Mouse (Mus musculus) kidney, postnatal 0 days (tissue): ENCODE measurements at regions not wholly inside any gene's neighbourhood (a gene's known extent, or its start where the extent isn't known, plus 50 kb on each side); places are given as distances from the start of the nearest gene placed in this dataset.
A peak's percentile ranks its signal among the peaks of the same experiment; 100 is the strongest.

ENCODE experiments used
- ATAC-seq: fragments of 200-750 bp; cut with Nextera tagmentation; replicated peaks from 2 replicates; pipeline ENCODE4 v1.8.0; 2017; ENCODE audit warnings: low read depth, moderate number of reproducible peaks, moderate TSS enrichment, moderate library complexity; ENCODE audit not compliant: low FRiP score
- DNase-seq: peaks from one replicate; pipeline ENCODE4 v3.0.0-alpha.2; 2016; ENCODE audit warnings: low spot score
- H3K27ac ChIP-seq: fragments of 300-500 bp; sonication (generic); 2 replicates; pipeline ENCODE4 v1.5.1; 2014; ENCODE audit warnings: mild to moderate bottlenecking
- H3K27me3 ChIP-seq: fragments of 300-500 bp; sonication (generic); 2 replicates; pipeline ENCODE4 v1.6.1; 2014; ENCODE audit warnings: low read length, mixed read lengths; ENCODE audit not compliant: insufficient read depth
- H3K36me3 ChIP-seq: fragments of 300-500 bp; sonication (generic); 2 replicates; pipeline ENCODE4 v1.6.1; 2014; ENCODE audit warnings: low read length, mixed read lengths; ENCODE audit not compliant: insufficient read depth
- H3K4me1 ChIP-seq: fragments of 300-500 bp; sonication (generic); replicated peaks from 2 replicates; pipeline ENCODE4 v1.6.1; 2014; ENCODE audit warnings: antibody characterized with exemption, low read length, mixed read lengths; ENCODE audit not compliant: insufficient read depth
- H3K4me2 ChIP-seq: fragments of 300-500 bp; sonication (generic); 2 replicates; pipeline ENCODE4 v1.6.1; 2014; ENCODE audit warnings: mild to moderate bottlenecking, low read length, moderate library complexity, mixed read lengths
- H3K4me3 ChIP-seq: fragments of 300-500 bp; sonication (generic); replicated peaks from 2 replicates; pipeline ENCODE4 v1.5.1; 2014; ENCODE audit warnings: low read depth, low read length
- H3K9ac ChIP-seq: fragments of 300-500 bp; sonication (generic); 2 replicates; pipeline ENCODE4 v1.6.1; 2014; ENCODE audit warnings: low read depth, low read length
- H3K9me3 ChIP-seq: fragments of 300-500 bp; sonication (generic); replicated peaks from 2 replicates; pipeline ENCODE4 v1.6.1; 2016; ENCODE audit warnings: low read length, inconsistent platforms, mixed read lengths
- CTCF ChIP-seq: IDR thresholded peaks from 2 replicates; pipeline ENCODE4 v1.5.1; 2016; ENCODE audit warnings: antibody characterized with exemption, low read depth, mild to moderate bottlenecking, moderate library complexity
- WGBS: fragments of 180-500 bp; shearing (Covaris S2); extraction: QIAGEN DNeasy Blood & Tissue Kit; methylation state at CpG from one replicate; pipeline ENCODE4 v1.1.7; 2014; 5-methylcytosine and 5-hydroxymethylcytosine counted together

GRCm38 (mm10) chr17:7667826-7668225 lies 159.3 kb downstream of the Fndc1 start:
- DNase-seq: no peak

DNA sequence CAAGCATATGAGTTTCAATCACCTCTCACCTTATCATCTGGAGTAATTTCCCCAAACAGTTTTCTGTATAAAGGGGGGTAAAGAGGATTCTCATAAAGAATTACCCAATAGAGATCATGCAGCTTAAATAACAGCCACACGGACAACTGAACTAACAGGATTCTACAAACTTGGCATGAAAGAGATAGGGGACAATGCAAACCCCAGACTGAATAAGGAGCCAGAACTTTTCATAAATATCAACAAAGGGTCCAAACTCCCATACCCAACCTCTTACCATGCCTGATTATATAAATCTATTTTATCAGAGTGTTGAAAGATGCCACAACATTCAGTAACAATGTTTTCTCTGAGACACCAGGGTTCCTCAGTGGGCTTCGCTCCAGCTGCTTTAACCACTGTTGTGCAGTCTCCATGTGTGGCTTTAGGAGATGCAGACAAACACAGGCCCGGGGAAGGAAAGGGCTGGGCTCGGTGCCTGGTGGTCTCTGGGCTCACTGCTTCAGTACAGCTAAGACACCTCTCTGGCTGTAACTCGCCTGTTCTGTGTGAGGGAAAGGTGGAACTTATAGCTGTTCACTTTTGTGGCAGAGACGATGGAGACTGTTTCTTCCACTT lies 160.2 kb downstream of the Fndc1 start:
- H3K4me2 ChIP-seq: no peak overlapping the region
- TF ChIP-seq CTCF: no peak
- ATAC-seq (no peak), DNase-seq (no peak)
- no peaks in the 10 kb centered on the region for H3K27me3 ChIP-seq
- 77% methylated on average over 6 of the region's 6 CpGs for WGBS
- H3K4me1 ChIP-seq: no peaks in the 10 kb centered on the region
- no peaks in the 10 kb centered on the region for H3K36me3 ChIP-seq
- no peak overlapping the region for H3K9ac ChIP-seq
- no peak overlapping the region for H3K27ac ChIP-seq
- H3K9me3 ChIP-seq: no peaks in the 10 kb centered on the region
- no peak overlapping the region for H3K4me3 ChIP-seq

More at GRCm38 (mm10) chr17:7667826-7668225, 159.3 kb downstream of the Fndc1 start:
- H3K9ac ChIP-seq: no peak overlapping the region
- H3K9me3 ChIP-seq: no peaks in the 10 kb centered on the region
- no peak for TF ChIP-seq CTCF
- H3K4me1 ChIP-seq: no peaks in the 10 kb centered on the region
- no peak overlapping the region for H3K4me2 ChIP-seq
- H3K36me3 ChIP-seq: no peaks in the 10 kb centered on the region
- H3K27ac ChIP-seq: no peak overlapping the region
- H3K4me3 ChIP-seq: no peak overlapping the region
- no peak for ATAC-seq
- WGBS: 50% methylated on average over 3 of the region's 3 CpGs
- no peaks in the 10 kb centered on the region for H3K27me3 ChIP-seq

DNA sequence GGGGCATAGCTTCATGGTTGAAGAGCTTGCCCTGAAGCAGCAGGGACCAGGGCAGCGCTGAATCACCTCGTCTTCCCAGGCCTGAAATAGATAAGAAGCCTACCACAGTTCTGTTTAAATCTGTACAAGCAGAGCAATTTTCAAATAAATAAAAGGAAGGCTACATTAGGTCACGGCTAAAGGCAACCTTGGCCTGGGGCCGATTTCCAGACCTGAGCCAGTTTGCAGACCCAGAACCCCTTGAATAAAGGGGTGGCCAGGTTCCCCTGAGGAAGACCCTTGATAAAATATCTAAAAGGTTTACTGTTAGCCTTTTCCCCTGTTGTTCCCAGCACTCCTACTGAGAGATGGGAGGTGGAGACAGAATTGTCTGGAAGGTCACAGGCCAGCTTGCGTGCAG lies 160.9 kb downstream of the Fndc1 start:
- Histone ChIP-seq H3K4me3 (no peak overlapping the region), H3K36me3 (no peaks in the 10 kb centered on the region), H3K9me3 (no peaks in the 10 kb centered on the region), H3K27ac (no peak overlapping the region), H3K4me2 (no peak overlapping the region), H3K9ac (no peak overlapping the region), H3K4me1 (no peaks in the 10 kb centered on the region), H3K27me3 (no peaks in the 10 kb centered on the region)
- DNase-seq: no peak
- no peak for TF ChIP-seq CTCF
- ATAC-seq: no peak
- 83% methylated on average over 5 of the region's 5 CpGs for WGBS

GRCm38 (mm10) chr17:7665686-7666085 lies 161.4 kb downstream of the Fndc1 start:
- H3K36me3 ChIP-seq: no peaks in the 10 kb centered on the region
- H3K4me2 ChIP-seq: no peak overlapping the region
- H3K4me3 ChIP-seq: no peak overlapping the region
- H3K27ac ChIP-seq: no peak overlapping the region
- DNase-seq (no peak), ATAC-seq (no peak)
- no peaks in the 10 kb centered on the region for H3K4me1 ChIP-seq
- no peaks in the 10 kb centered on the region for H3K27me3 ChIP-seq
- WGBS: 30% methylated on average over 3 of the region's 3 CpGs
- TF ChIP-seq CTCF: no peak
- no peaks in the 10 kb centered on the region for H3K9me3 ChIP-seq
- H3K9ac ChIP-seq: no peak overlapping the region

DNA sequence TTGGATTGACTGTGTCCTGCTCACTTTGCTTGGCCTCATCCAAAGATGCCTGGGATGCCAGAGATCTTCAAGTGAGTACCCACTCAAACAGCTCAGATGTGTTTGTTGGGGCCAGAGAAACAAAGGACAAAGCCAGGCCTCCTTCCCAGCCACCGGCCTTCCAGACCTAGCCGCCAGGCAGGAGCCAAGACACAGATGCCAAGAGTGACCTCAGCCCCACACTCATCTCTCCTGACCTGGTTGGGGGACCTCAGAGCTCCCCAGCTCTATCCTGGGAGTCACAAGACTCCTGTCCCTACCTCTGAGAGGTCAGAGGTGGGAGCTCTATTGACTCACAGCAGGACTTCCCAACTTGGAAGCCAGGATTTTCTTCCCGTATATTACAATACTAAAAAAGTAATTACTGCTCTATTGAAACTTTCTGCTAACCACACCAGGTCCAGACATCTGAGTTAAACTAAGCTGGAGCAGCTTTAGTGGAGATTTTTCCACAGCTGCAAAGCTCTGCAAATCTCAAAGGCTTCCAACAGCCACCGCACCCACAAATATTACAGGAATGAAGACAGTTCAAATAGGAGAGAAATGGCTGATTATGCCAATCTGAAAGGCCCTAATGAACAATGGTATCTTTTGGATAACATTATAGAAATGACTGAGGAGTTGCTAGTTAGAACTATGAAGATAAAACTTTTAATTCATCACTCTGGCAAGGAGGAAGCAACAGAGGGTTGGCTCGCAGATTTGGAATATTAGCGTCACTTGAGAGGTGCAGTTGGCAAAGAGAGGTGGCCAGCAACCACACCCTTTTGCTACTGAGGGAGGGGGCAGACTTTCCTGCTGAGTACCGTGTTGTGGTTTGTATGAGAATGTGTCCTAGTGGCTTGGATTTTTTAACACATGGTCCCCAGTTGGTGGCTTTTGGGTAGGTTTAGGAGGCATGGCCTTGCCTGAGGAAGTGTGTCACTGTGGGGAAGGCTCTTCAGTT lies 162.9 kb downstream of the Fndc1 start:
- Histone ChIP-seq H3K4me2 (no peak overlapping the region), H3K27ac (no peak overlapping the region), H3K36me3 (no peaks in the 10 kb centered on the region), H3K4me1 (no peaks in the 10 kb centered on the region), H3K4me3 (no peak overlapping the region), H3K27me3 (no peaks in the 10 kb centered on the region), H3K9me3 (no peaks in the 10 kb centered on the region), H3K9ac (no peak overlapping the region)
- WGBS: 90% methylated on average over 7 of the region's 7 CpGs
- no peak for DNase-seq
- ATAC-seq: no peak
- TF ChIP-seq CTCF: no peak

DNA sequence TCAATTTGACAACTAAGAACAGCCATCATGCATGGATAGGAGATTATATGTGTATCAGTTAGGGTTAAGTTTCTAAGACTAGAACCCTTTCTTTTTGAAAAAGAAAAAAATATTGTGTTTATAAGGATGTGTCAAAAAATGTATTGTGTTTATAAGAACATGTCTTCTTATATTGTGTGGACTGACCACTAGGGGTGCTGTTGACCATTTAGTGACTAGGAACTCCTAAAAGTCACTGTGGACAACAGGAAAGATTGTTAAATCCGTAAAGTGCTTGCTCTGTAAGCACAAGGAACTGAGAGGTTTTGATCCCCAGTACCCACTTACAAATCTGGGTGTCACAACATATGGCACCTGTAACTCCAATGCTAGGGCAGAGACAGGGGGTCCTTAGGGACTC lies 170.6 kb downstream of the Fndc1 start:
- Histone ChIP-seq H3K4me1 (no peaks in the 10 kb centered on the region), H3K27me3 (no peaks in the 10 kb centered on the region), H3K9ac (no peak overlapping the region), H3K36me3 (no peaks in the 10 kb centered on the region), H3K4me2 (no peak overlapping the region), H3K4me3 (no peak overlapping the region), H3K27ac (no peak overlapping the region), H3K9me3 (no peaks in the 10 kb centered on the region)
- peak; percentile 52; the same call in 1 of the 2 replicates for TF ChIP-seq CTCF
- 78% methylated on average over 1 of the region's 1 CpGs for WGBS
- no peak for ATAC-seq
- peak; percentile 30 for DNase-seq
